Mouse (Mus musculus): Measurements from ENCODE around the gene Olfr95. TPM values are rescaled to one million over a fixed set of nuclear protein-coding genes. Genes with fewer than 3 reads are reported as not detected.

Olfr95 gene
- polyA plus RNA-seq, 1 experiment from 2014 or later = not detected

GRCm38 (mm10) chr17:37210884-37211768 lies 1.8 kb downstream of the Olfr95 start:
- Histone ChIP-seq H3K4me3 (ENCODE audit: low read depth, low read length) (peak overlapping the region; percentile 16), H3K27me3 (replicated peaks; ENCODE audit: control insufficient read depth, insufficient read depth, low read length) (peaks cover 24% of the 10 kb centered on the region), H3K4me2 (ENCODE audit: low read depth, low read length) (peak overlapping the region; percentile 39), H3K27ac (replicated peaks; ENCODE audit: low read depth, low read length) (no peak overlapping the region), H3K9me3 (ENCODE audit: control insufficient read depth, low read length) (no peaks in the 10 kb centered on the region), H3K36me3 (ENCODE audit: control insufficient read depth, insufficient read depth, low read length) (no peaks in the 10 kb centered on the region), H3K9ac (ENCODE audit: low read depth, low read length) (no peak overlapping the region), H3K4me1 (ENCODE audit: control insufficient read depth, insufficient read depth, low read length) (no peaks in the 10 kb centered on the region)
- 20% methylated on average over 40 of the region's 40 CpGs for WGBS
- no peak for DNase-seq (ENCODE audit: low spot score)
- no peak for ATAC-seq (ENCODE audit: low read depth)

- Histone ChIP-seq H3K4me3 (ENCODE audit: low read depth, low read length) (no peak overlapping the region), H3K4me1 (ENCODE audit: control insufficient read depth, insufficient read depth, low read length) (no peaks in the 10 kb centered on the region), H3K9me3 (ENCODE audit: control insufficient read depth, low read length) (no peaks in the 10 kb centered on the region), H3K9ac (ENCODE audit: low read depth, low read length) (no peak overlapping the region), H3K36me3 (ENCODE audit: control insufficient read depth, insufficient read depth, low read length) (no peaks in the 10 kb centered on the region), H3K27me3 (replicated peaks; ENCODE audit: control insufficient read depth, insufficient read depth, low read length) (no peaks in the 10 kb centered on the region), H3K4me2 (ENCODE audit: low read depth, low read length) (no peak overlapping the region), H3K27ac (replicated peaks; ENCODE audit: low read depth, low read length) (no peak overlapping the region)
- ATAC-seq (ENCODE audit: low read depth) (no peak), DNase-seq (ENCODE audit: low spot score) (no peak)
- WGBS = 31% methylated on average over 3 of the region's 3 CpGs
These were observed 9.0 kb downstream of the Olfr95 start for GRCm38 (mm10) chr17:37203917-37204236.

DNA sequence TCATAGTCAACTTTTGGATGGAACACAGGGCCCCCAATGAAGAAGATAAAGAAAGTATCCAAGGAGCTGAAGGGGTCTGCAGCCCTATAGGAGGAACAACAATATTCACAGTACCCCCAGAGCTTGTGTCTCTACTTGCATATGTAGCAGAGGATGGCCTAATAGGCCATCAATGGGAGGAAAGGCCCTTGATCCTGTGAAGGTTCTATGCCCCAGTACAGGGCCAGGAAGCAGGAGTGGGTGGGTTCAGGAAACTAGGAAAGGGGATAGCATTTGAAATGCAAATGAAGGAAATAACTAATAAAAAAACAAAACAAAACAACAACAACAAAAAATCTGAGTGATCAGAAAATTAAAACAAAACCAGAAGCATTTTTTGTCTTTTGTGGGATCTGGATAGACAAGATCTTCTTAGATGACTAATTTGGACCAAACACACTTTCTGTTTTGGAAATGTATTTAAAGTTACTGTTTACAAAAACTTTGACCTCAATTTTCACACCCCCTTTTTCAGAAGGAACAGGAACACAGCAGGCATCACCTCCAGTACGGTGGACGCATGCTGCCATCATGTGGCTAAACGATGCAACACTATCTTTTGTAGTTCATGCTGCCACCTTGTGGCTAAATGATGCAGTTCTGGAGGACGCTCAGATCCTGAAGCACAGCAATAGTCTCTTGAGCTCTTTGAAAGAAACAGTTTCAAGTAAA lies 9.6 kb downstream of the Olfr95 start:
- no peaks in the 10 kb centered on the region for H3K9me3 ChIP-seq (ENCODE audit: control insufficient read depth, low read length)
- H3K27me3 ChIP-seq (replicated peaks; ENCODE audit: control insufficient read depth, insufficient read depth, low read length) = no peaks in the 10 kb centered on the region
- H3K9ac ChIP-seq (ENCODE audit: low read depth, low read length) = no peak overlapping the region
- H3K27ac ChIP-seq (replicated peaks; ENCODE audit: low read depth, low read length) = no peak overlapping the region
- no peak overlapping the region for H3K4me3 ChIP-seq (ENCODE audit: low read depth, low read length)
- ATAC-seq (ENCODE audit: low read depth) (no peak), DNase-seq (ENCODE audit: low spot score) (peak; percentile 88)
- H3K4me2 ChIP-seq (ENCODE audit: low read depth, low read length) = no peak overlapping the region
- H3K36me3 ChIP-seq (ENCODE audit: control insufficient read depth, insufficient read depth, low read length) = no peaks in the 10 kb centered on the region
- WGBS = under 1% methylated on average over 4 of the region's 4 CpGs
- H3K4me1 ChIP-seq (ENCODE audit: control insufficient read depth, insufficient read depth, low read length) = no peaks in the 10 kb centered on the region

DNA sequence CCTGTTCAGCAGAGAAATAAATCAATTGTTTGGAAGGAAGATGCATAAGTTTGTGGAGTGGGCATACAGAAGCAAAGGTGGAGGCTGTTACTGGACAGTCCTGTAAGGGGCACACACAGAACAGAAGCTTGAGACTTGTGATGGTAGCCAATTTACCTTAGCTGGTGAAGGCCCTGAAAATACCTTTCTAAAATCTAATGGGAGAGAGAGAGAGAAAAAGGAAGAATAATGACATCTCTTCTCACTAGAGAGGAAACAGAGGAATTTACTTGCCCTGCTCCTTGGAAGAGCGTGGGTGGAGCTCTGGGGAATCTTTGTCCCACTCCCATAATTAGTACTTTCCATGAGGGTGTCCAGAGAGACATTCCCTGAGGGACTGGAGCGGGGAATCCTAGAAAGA lies 12.0 kb downstream of the Olfr95 start, which contains the start of gene Olfr94:
TSS of gene Olfr94 (minus strand) at position 101 of the 400 bp plus-strand sequence.
- H3K36me3 ChIP-seq (ENCODE audit: control insufficient read depth, insufficient read depth, low read length) = no peaks in the 10 kb centered on the region
- no peak within 1 kb of the TSS for H3K9ac ChIP-seq (ENCODE audit: low read depth, low read length)
- no peaks in the 10 kb centered on the region for H3K4me1 ChIP-seq (ENCODE audit: control insufficient read depth, insufficient read depth, low read length)
- no peaks in the 10 kb centered on the region for H3K9me3 ChIP-seq (ENCODE audit: control insufficient read depth, low read length)
- WGBS = 58% methylated on average over 2 of the region's 2 CpGs
- no peak for DNase-seq (ENCODE audit: low spot score)
- no peak within 1 kb of the TSS for H3K27ac ChIP-seq (replicated peaks; ENCODE audit: low read depth, low read length)
- H3K27me3 ChIP-seq (replicated peaks; ENCODE audit: control insufficient read depth, insufficient read depth, low read length) = peaks cover 23% of the 10 kb centered on the region
- no peak for ATAC-seq (ENCODE audit: low read depth)
- H3K4me3 ChIP-seq (ENCODE audit: low read depth, low read length) = no peak within 1 kb of the TSS
- H3K4me2 ChIP-seq (ENCODE audit: low read depth, low read length) = no peak within 1 kb of the TSS

DNA sequence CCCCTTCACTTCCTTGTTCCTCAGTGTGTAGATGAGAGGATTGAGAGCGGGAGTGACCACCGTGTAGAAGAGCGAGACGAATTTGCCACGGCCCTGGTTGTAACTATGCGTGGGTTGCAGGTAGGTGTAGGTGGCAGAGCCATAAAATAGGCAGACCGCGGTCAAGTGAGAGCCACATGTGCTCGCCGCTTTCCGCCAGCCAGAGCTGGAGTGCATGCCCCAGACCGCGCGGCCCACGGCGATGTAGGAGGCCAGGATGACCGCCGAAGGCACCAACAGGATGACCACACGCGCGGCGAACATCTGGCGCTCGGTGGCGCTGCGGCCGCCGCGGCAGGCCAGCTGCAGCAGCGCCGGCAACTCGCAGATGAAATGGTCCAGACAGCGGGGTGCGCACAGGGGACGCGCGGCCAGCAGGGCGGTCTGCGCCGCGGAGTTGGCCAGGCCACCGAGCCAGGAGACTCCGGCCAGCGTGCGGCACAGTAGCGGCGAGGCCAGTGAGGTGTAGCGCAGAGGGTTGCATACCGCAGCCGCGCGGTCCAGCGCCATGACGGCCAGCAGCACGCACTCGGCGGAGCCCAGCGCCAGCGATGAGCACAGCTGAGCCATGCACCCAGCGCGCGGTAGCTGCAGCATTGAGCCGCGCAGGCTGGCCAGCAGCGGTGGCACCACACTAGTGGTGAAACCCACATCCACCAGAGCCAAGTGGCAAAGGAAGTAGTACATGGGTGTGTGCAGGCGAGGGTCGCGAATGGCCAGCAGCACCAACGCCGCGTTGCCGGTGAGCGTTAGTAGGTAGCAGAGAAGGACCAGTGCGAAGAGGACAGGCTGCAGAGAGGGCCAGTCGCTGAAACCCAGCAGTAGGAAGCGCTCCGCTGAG lies 15.8 kb downstream of the Olfr95 start:
- Histone ChIP-seq H3K4me3 (ENCODE audit: low read depth, low read length) (peak overlapping the region; percentile 54), H3K27ac (replicated peaks; ENCODE audit: low read depth, low read length) (no peak overlapping the region), H3K9ac (ENCODE audit: low read depth, low read length) (peak overlapping the region; percentile 42), H3K9me3 (ENCODE audit: control insufficient read depth, low read length) (no peaks in the 10 kb centered on the region), H3K36me3 (ENCODE audit: control insufficient read depth, insufficient read depth, low read length) (no peaks in the 10 kb centered on the region), H3K4me1 (ENCODE audit: control insufficient read depth, insufficient read depth, low read length) (no peaks in the 10 kb centered on the region), H3K27me3 (replicated peaks; ENCODE audit: control insufficient read depth, insufficient read depth, low read length) (peaks cover 30% of the 10 kb centered on the region), H3K4me2 (ENCODE audit: low read depth, low read length) (peak overlapping the region; percentile 93)
- DNase-seq (ENCODE audit: low spot score) (peak; percentile 12), ATAC-seq (ENCODE audit: low read depth) (peak; percentile 80)
- WGBS = 2% methylated on average over 49 of the region's 77 CpGs

GRCm38 (mm10) chr17:37194782-37195181 lies 18.1 kb downstream of the Olfr95 start:
- Histone ChIP-seq H3K27me3 (replicated peaks; ENCODE audit: control insufficient read depth, insufficient read depth, low read length) (peaks cover 30% of the 10 kb centered on the region), H3K4me2 (ENCODE audit: low read depth, low read length) (no peak overlapping the region), H3K27ac (replicated peaks; ENCODE audit: low read depth, low read length) (no peak overlapping the region), H3K9ac (ENCODE audit: low read depth, low read length) (no peak overlapping the region), H3K4me1 (ENCODE audit: control insufficient read depth, insufficient read depth, low read length) (no peaks in the 10 kb centered on the region), H3K4me3 (ENCODE audit: low read depth, low read length) (no peak overlapping the region), H3K36me3 (ENCODE audit: control insufficient read depth, insufficient read depth, low read length) (no peaks in the 10 kb centered on the region), H3K9me3 (ENCODE audit: control insufficient read depth, low read length) (no peaks in the 10 kb centered on the region)
- 83% methylated on average over 5 of the region's 5 CpGs for WGBS
- ATAC-seq (ENCODE audit: low read depth) (no peak), DNase-seq (ENCODE audit: low spot score) (no peak)

DNA sequence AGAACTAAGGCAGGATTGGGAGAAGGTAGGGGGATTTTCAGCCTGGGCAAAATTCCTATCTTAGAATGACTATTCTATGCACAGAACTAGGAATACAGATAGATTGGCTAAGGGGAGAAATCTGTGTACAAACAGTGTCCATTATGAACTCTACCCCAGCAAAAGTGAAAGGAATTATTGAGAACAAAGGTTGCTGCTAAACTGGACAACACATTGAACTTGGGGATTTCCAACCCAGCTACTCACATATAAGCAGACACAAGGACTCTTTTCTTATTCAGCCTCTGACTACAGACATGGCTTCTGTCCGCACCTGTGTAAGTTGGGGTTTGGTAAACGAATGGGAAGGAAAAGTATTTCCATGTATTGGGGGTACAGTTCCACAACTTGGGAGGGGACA lies 19.3 kb downstream of the Olfr95 start, which contains the start of gene Ubd:
TSS of gene Ubd (plus strand) at position 237 of the 400 bp plus-strand sequence.
- Histone ChIP-seq H3K4me3 (ENCODE audit: low read depth, low read length) (no peak within 1 kb of the TSS), H3K36me3 (ENCODE audit: control insufficient read depth, insufficient read depth, low read length) (no peaks in the 10 kb centered on the region), H3K27ac (replicated peaks; ENCODE audit: low read depth, low read length) (no peak within 1 kb of the TSS), H3K27me3 (replicated peaks; ENCODE audit: control insufficient read depth, insufficient read depth, low read length) (peaks cover 30% of the 10 kb centered on the region), H3K4me2 (ENCODE audit: low read depth, low read length) (no peak within 1 kb of the TSS), H3K4me1 (ENCODE audit: control insufficient read depth, insufficient read depth, low read length) (no peaks in the 10 kb centered on the region), H3K9me3 (ENCODE audit: control insufficient read depth, low read length) (no peaks in the 10 kb centered on the region), H3K9ac (ENCODE audit: low read depth, low read length) (no peak within 1 kb of the TSS)
- no peak for DNase-seq (ENCODE audit: low spot score)
- no peak for ATAC-seq (ENCODE audit: low read depth)
- 86% methylated on average over 2 of the region's 2 CpGs for WGBS

- Histone ChIP-seq H3K4me2 (ENCODE audit: low read depth, low read length) (no peak overlapping the region), H3K36me3 (ENCODE audit: control insufficient read depth, insufficient read depth, low read length) (no peaks in the 10 kb centered on the region), H3K27ac (replicated peaks; ENCODE audit: low read depth, low read length) (no peak overlapping the region), H3K27me3 (replicated peaks; ENCODE audit: control insufficient read depth, insufficient read depth, low read length) (peaks cover 29% of the 10 kb centered on the region), H3K4me1 (ENCODE audit: control insufficient read depth, insufficient read depth, low read length) (no peaks in the 10 kb centered on the region), H3K9me3 (ENCODE audit: control insufficient read depth, low read length) (no peaks in the 10 kb centered on the region), H3K4me3 (ENCODE audit: low read depth, low read length) (no peak overlapping the region), H3K9ac (ENCODE audit: low read depth, low read length) (no peak overlapping the region)
- ATAC-seq (ENCODE audit: low read depth) = no peak
- no peak for DNase-seq (ENCODE audit: low spot score)
These were observed 19.9 kb downstream of the Olfr95 start for GRCm38 (mm10) chr17:37193032-37193431.
